Mouse (Mus musculus) liver, postnatal 0 days (tissue): ENCODE measurements around the gene Pias1.

Source experiments
- CTCF ChIP-seq: sonication (generic); IDR thresholded peaks from 2 replicates; pipeline ENCODE4 v1.5.1; 2016; ENCODE audit warnings: antibody characterized with exemption, low read depth
- EP300 ChIP-seq: IDR thresholded peaks from 2 replicates; pipeline ENCODE4 v1.6.1; 2016; ENCODE audit warnings: antibody characterized with exemption, low read depth, mild to moderate bottlenecking

DNA sequence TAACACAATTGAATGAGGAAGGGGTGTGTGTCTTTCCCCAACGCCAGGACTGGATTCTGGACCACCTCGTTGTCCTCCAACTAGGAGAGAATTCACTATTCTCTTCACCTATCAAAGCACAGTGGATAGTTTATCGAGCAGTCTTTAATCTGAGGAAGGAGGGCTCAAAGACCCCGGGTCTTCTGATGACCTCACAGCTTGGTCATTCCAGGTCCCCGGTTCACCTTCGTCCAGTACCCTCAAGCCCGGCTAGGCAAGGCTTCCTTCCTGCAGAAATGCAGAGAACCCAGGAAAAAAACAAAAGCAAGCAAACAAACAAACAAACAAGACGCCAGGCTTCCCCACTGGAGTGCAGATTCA is 149.6 kb downstream of the Pias1 start:
- TF ChIP-seq CTCF (no peak), EP300 (no peak)
